Mouse (Mus musculus) midbrain, embryonic 11.5 days (tissue): ENCODE data around the gene 2210016F16Rik. TPM values are rescaled to one million over a fixed set of nuclear protein-coding genes. Genes with fewer than 3 reads are reported as not detected.
A peak's percentile ranks its signal among the peaks of the same experiment; 100 is the strongest.
"Not testable (repeated sequence)": the region's sequence is repeated elsewhere in the genome, so short reads cannot be mapped to it uniquely, and the experiment has no call there.

Experiments used
- ATAC-seq: fragments of 200-750 bp; cut with Nextera tagmentation; 2 replicates; pipeline ENCODE4 v1.8.0; 2017; ENCODE audit warnings: moderate TSS enrichment, moderate library complexity; ENCODE audit not compliant: low FRiP score
- DNase-seq: peaks from one replicate; pipeline ENCODE4 v3.0.0; 2015; ENCODE audit warnings: low spot score; ENCODE audit errors: missing footprints
- H3K27ac ChIP-seq: fragments of 300-500 bp; sonication (generic); 2 replicates; pipeline ENCODE4 v1.5.1; 2014; ENCODE audit warnings: low read depth, low read length
- H3K27me3 ChIP-seq: fragments of 300-500 bp; sonication (generic); 2 replicates; pipeline ENCODE4 v1.6.1; 2014; ENCODE audit warnings: mild to moderate bottlenecking, low read length, moderate library complexity, mixed read lengths; ENCODE audit not compliant: control insufficient read depth, insufficient read depth
- H3K36me3 ChIP-seq: fragments of 300-500 bp; sonication (generic); 2 replicates; pipeline ENCODE4 v1.6.1; 2014; ENCODE audit warnings: mild to moderate bottlenecking, low read length, moderate library complexity, mixed read lengths; ENCODE audit not compliant: control insufficient read depth, insufficient read depth
- H3K4me1 ChIP-seq: fragments of 300-500 bp; sonication (generic); 2 replicates; pipeline ENCODE4 v1.6.1; 2014; ENCODE audit warnings: low read length; ENCODE audit not compliant: control insufficient read depth, insufficient read depth
- H3K4me2 ChIP-seq: fragments of 300-500 bp; sonication (generic); 2 replicates; pipeline ENCODE4 v1.6.1; 2014; ENCODE audit warnings: mild to moderate bottlenecking, moderate library complexity
- H3K4me3 ChIP-seq: fragments of 300-500 bp; sonication (generic); 2 replicates; pipeline ENCODE4 v1.5.1; 2014; ENCODE audit warnings: low read depth, low read length
- H3K9ac ChIP-seq: fragments of 300-500 bp; sonication (generic); 2 replicates; pipeline ENCODE4 v1.6.1; 2014; ENCODE audit warnings: low read length
- H3K9me3 ChIP-seq: fragments of 300-500 bp; sonication (generic); 2 replicates; pipeline ENCODE4 v1.6.1; 2016; ENCODE audit warnings: low read length; ENCODE audit not compliant: control insufficient read depth
- WGBS: fragments of 180-500 bp; shearing (Covaris S2); extraction: QIAGEN DNeasy Blood & Tissue Kit; methylation state at CpG from one replicate; pipeline ENCODE4 v1.1.7; 2014; 5-methylcytosine and 5-hydroxymethylcytosine counted together
- polyA plus RNA-seq: library from polyadenylated mRNA; unstranded; fragments of >200 nt; fragmentation: Nextera tagmentation; extraction: Ambion mirVana; gene quantifications from 2 replicates; pipeline ENCODE4 v1.2.1, GENCODE M21; 2014

The 2210016F16Rik gene
- polyA plus RNA-seq, 1 experiment from 2014 or later, result 31.1 TPM

DNA sequence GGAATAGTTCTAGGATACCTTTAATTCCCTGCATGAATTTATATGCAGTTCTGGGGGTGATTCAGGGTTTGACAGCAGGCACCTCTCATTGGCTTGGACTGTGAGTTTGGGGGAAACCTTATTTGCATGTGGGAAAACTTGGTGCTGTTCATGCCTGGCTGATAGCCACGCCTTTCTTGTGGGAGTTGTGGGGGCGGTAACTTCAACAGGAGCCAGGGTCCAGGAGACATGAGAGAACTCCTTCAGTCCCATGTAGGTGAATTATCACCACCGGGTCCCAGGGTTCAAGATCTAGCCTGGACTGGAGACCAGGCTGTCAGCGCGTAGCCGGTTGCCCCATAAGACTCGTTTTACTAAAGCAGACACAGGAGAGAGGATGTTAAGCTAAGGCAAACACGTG, 19.8 kb downstream of the 2210016F16Rik start:
- not testable (repeated sequence) for H3K4me2 ChIP-seq, ATAC-seq, H3K27ac ChIP-seq, H3K36me3 ChIP-seq, H3K9me3 ChIP-seq, H3K9ac ChIP-seq, DNase-seq, H3K4me1 ChIP-seq, H3K4me3 ChIP-seq, H3K27me3 ChIP-seq
- whole genome bisulfite sequencing, result 86% methylated on average over 8 of the region's 8 CpGs

GRCm38 (mm10) chr13:58364353-58365175, 20.5 kb downstream of the 2210016F16Rik start:
- H3K27ac ChIP-seq, result no peak overlapping the region
- no peak overlapping the region for H3K4me3 ChIP-seq
- no peaks in the 10 kb centered on the region for H3K27me3 ChIP-seq
- H3K4me1 ChIP-seq, result no peaks in the 10 kb centered on the region
- no peaks in the 10 kb centered on the region for H3K9me3 ChIP-seq
- WGBS, result 81% methylated on average over 8 of the region's 8 CpGs
- H3K36me3 ChIP-seq, result no peaks in the 10 kb centered on the region
- DNase-seq (no peak), ATAC-seq (no peak)
- H3K4me2 ChIP-seq, result no peak overlapping the region
- no peak overlapping the region for H3K9ac ChIP-seq

DNA sequence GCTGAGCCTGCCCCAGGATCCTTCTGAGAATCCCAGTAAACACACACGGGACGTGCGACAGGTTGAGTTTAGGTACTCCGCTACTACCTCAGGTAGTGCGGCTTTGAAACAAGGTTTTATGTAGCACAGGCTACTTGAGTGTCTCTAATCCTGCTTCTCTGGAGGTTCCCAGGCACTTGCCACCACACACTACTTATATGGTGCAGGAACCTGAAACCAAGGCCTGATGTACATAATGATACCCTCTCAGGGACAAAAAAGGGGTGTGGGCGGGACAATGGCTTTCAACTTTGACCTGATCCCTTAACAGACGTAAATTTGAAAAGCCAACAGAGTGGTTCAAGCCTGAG, 25.7 kb downstream of the 2210016F16Rik start:
- ATAC-seq (peak; percentile 75; the same call in 1 of the 2 replicates), DNase-seq (no peak)
- Histone ChIP-seq H3K36me3 (no peaks in the 10 kb centered on the region), H3K4me2 (peak overlapping the region; percentile 91), H3K4me1 (peaks cover 3% of the 10 kb centered on the region; the same call in 1 of the 2 replicates), H3K27ac (no peak overlapping the region), H3K27me3 (no peaks in the 10 kb centered on the region), H3K9ac (no peak overlapping the region), H3K9me3 (no peaks in the 10 kb centered on the region), H3K4me3 (peak overlapping the region; percentile 63)
- WGBS, result 6% methylated on average over 7 of the region's 7 CpGs

GRCm38 (mm10) chr13:58358629-58359303, 26.3 kb downstream of the 2210016F16Rik start, which contains the start of gene Kif27:
Gene Kif27, minus strand, starts transcription at chr13:58359122.
- no peak within 1 kb of the TSS for H3K27ac ChIP-seq
- peak within 1 kb of the TSS; percentile 63 for H3K4me3 ChIP-seq
- H3K4me2 ChIP-seq, result peak within 1 kb of the TSS; percentile 91
- no peaks in the 10 kb centered on the region for H3K9me3 ChIP-seq
- no peaks in the 10 kb centered on the region for H3K36me3 ChIP-seq
- DNase-seq, result peak; percentile 98
- H3K4me1 ChIP-seq, result peaks cover 3% of the 10 kb centered on the region; the same call in 1 of the 2 replicates
- H3K27me3 ChIP-seq, result no peaks in the 10 kb centered on the region
- under 1% methylated on average over 57 of the region's 85 CpGs for WGBS
- H3K9ac ChIP-seq, result peak within 1 kb of the TSS; percentile 64
- peak; percentile 97 for ATAC-seq

- Histone ChIP-seq H3K9me3 (no peaks in the 10 kb centered on the region), H3K4me3 (no peak overlapping the region), H3K27ac (no peak overlapping the region), H3K36me3 (no peaks in the 10 kb centered on the region), H3K4me1 (no peaks in the 10 kb centered on the region), H3K27me3 (no peaks in the 10 kb centered on the region), H3K9ac (no peak overlapping the region), H3K4me2 (no peak overlapping the region)
- DNase-seq (no peak), ATAC-seq (no peak)
These were observed 32.0 kb downstream of the 2210016F16Rik start for GRCm38 (mm10) chr13:58352996-58353395.

DNA sequence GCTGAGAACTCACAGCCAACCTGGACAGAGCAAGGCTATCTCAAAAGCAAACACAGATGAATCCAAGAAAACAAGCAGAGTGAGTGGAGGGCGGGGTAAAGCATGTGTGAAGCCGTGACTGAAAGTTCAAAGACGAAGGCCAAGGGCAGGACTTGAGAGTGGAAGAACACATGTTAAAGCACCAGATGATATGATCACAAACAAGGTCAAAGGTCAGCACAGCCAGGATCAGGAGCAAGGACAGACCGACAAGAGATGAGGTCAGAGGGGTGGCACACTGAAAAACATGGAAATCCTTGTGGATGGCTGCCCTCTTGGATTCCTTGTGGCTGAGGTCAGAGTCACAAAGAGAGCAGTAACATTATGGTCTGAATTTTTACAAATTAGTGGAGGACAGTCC, 34.4 kb downstream of the 2210016F16Rik start:
- 66% methylated on average over 4 of the region's 4 CpGs for WGBS
- Histone ChIP-seq H3K4me1 (no peaks in the 10 kb centered on the region), H3K9ac (no peak overlapping the region), H3K36me3 (no peaks in the 10 kb centered on the region), H3K4me2 (no peak overlapping the region), H3K27me3 (no peaks in the 10 kb centered on the region), H3K4me3 (no peak overlapping the region), H3K27ac (no peak overlapping the region), H3K9me3 (no peaks in the 10 kb centered on the region)
- ATAC-seq, result no peak
- no peak for DNase-seq

- H3K4me2 ChIP-seq, result no peak overlapping the region
- no peak overlapping the region for H3K4me3 ChIP-seq
- no peak for ATAC-seq
- no peaks in the 10 kb centered on the region for H3K4me1 ChIP-seq
- no peaks in the 10 kb centered on the region for H3K36me3 ChIP-seq
- H3K27ac ChIP-seq, result no peak overlapping the region
- no peaks in the 10 kb centered on the region for H3K27me3 ChIP-seq
- H3K9ac ChIP-seq, result no peak overlapping the region
- no peak for DNase-seq
- 80% methylated on average over 9 of the region's 9 CpGs for WGBS
- H3K9me3 ChIP-seq, result no peaks in the 10 kb centered on the region
These were observed 40.5 kb downstream of the 2210016F16Rik start for GRCm38 (mm10) chr13:58344505-58344904.

GRCm38 (mm10) chr13:58337456-58337855, 47.6 kb downstream of the 2210016F16Rik start:
- H3K27ac ChIP-seq, result no peak overlapping the region
- WGBS, result 79% methylated on average over 12 of the region's 12 CpGs

DNA sequence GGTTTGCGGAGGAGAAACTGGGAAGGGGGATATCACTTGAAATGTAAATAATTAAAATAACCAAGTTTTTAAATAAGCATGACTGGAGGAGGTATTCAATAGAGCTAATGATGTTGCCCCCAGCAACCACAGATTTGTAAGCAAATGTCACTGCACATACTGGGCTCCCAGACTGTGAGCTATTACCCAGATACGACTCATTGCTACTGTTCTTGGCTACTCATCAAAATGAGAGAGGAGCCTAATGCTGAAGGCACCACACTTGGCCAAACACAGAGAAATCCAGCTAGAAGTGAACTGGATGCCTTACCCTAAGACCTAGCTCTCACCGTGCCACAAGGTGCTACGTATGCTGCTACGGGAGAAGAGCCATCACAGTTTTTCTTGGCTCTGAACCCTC, 50.9 kb downstream of the 2210016F16Rik start:
- no peaks in the 10 kb centered on the region for H3K27me3 ChIP-seq

More at GRCm38 (mm10) chr13:58337456-58337855, 47.6 kb downstream of the 2210016F16Rik start:
- H3K4me3 ChIP-seq, result no peak overlapping the region
- no peak overlapping the region for H3K9ac ChIP-seq
- H3K4me1 ChIP-seq, result no peaks in the 10 kb centered on the region
- no peaks in the 10 kb centered on the region for H3K9me3 ChIP-seq
- no peaks in the 10 kb centered on the region for H3K36me3 ChIP-seq
- no peaks in the 10 kb centered on the region for H3K27me3 ChIP-seq
- H3K4me2 ChIP-seq, result no peak overlapping the region
- DNase-seq (no peak), ATAC-seq (no peak)

More for the DNA sequence above, 50.9 kb downstream of the 2210016F16Rik start:
- no peaks in the 10 kb centered on the region for H3K9me3 ChIP-seq
- DNase-seq, result peak; percentile 77
- H3K36me3 ChIP-seq, result no peaks in the 10 kb centered on the region
- no peak overlapping the region for H3K27ac ChIP-seq
- no peak overlapping the region for H3K4me2 ChIP-seq
- no peak for ATAC-seq
- WGBS, result 97% methylated on average over 5 of the region's 5 CpGs
- no peak overlapping the region for H3K9ac ChIP-seq
- H3K4me1 ChIP-seq, result no peaks in the 10 kb centered on the region
- no peak overlapping the region for H3K4me3 ChIP-seq
